Mouse (Mus musculus): ENCODE measurements around the gene Dpp6. TPM values are rescaled to one million over a fixed set of nuclear protein-coding genes. Genes with fewer than 3 reads are reported as not detected.

Gene Dpp6
- total and polyA plus RNA-seq, 3 experiments, result not detected

- H3K4me3 ChIP-seq (ENCODE audit: control insufficient read depth in 1 of 2, insufficient read depth in 1 of 2, low read depth in 2 of 2, low read length in 2 of 2), result no peak overlapping the region
- TF ChIP-seq E2F4 (IDR thresholded peaks at IDR 0.05; ENCODE audit: borderline replicate concordance, low read depth, low read length) (no peak), MAZ (IDR thresholded peaks at IDR 0.05; ENCODE audit: low read depth, low read length) (no peak), USF2 (IDR thresholded peaks at IDR 0.05; ENCODE audit: borderline replicate concordance in 1 of 2, insufficient read depth in 1 of 2, low read depth in 1 of 2, low read length in 2 of 2) (no peak), ELF1 (IDR thresholded peaks at IDR 0.05; ENCODE audit: low read depth, low read length) (no peak), HCFC1 (IDR thresholded peaks at IDR 0.05; ENCODE audit: low read depth, low read length) (no peak), EP300 (IDR thresholded peaks at IDR 0.05; ENCODE audit: low read depth in 1 of 2, low read length in 2 of 2) (no peak), TCF12 (IDR thresholded peaks at IDR 0.05; ENCODE audit: low read depth, low read length) (no peak), USF1 (IDR thresholded peaks at IDR 0.05; ENCODE audit: low read depth, low read length) (no peak), MAFK (IDR thresholded peaks at IDR 0.05; ENCODE audit: borderline replicate concordance, low read depth, low read length) (no peak)
- no peak overlapping the region for H3K27ac ChIP-seq (ENCODE audit: control insufficient read depth, low read depth, low read length)
- no peaks in the 10 kb centered on the region for H3K27me3 ChIP-seq (ENCODE audit: control insufficient read depth in 1 of 2, insufficient read depth in 2 of 2, low read length in 2 of 2)
- no peaks in the 10 kb centered on the region for H3K4me1 ChIP-seq (ENCODE audit: control insufficient read depth in 1 of 2, insufficient read depth in 2 of 2, low read length in 2 of 2)
- DNase-seq (ENCODE audit: low read depth, low spot score), result no peak
- H3K9me3 ChIP-seq (replicated peaks; ENCODE audit: insufficient read depth, low read length), result no peaks in the 10 kb centered on the region
- no peaks in the 10 kb centered on the region for H3K36me3 ChIP-seq (ENCODE audit: control insufficient read depth in 1 of 2, insufficient read depth in 2 of 2, low read length in 2 of 2)
- H3K9ac ChIP-seq (ENCODE audit: control insufficient read depth, low read depth, low read length, poor library complexity, severe bottlenecking), result no peak overlapping the region
- H3K79me2 ChIP-seq (ENCODE audit: control insufficient read depth, insufficient read depth, low read length, poor library complexity), result no peaks in the 10 kb centered on the region
These were observed 93.3 kb downstream of the Dpp6 start for GRCm38 (mm10) chr5:26910353-26910752.

GRCm38 (mm10) chr5:26911965-26912364 lies 95.0 kb downstream of the Dpp6 start:
- Histone ChIP-seq H3K27ac (ENCODE audit: control insufficient read depth, low read depth, low read length) (no peak overlapping the region), H3K4me3 (ENCODE audit: control insufficient read depth in 1 of 2, insufficient read depth in 1 of 2, low read depth in 2 of 2, low read length in 2 of 2) (no peak overlapping the region), H3K9ac (ENCODE audit: control insufficient read depth, low read depth, low read length, poor library complexity, severe bottlenecking) (no peak overlapping the region), H3K27me3 (ENCODE audit: control insufficient read depth in 1 of 2, insufficient read depth in 2 of 2, low read length in 2 of 2) (no peaks in the 10 kb centered on the region), H3K79me2 (ENCODE audit: control insufficient read depth, insufficient read depth, low read length, poor library complexity) (no peaks in the 10 kb centered on the region), H3K9me3 (replicated peaks; ENCODE audit: insufficient read depth, low read length) (no peaks in the 10 kb centered on the region), H3K4me1 (ENCODE audit: control insufficient read depth in 1 of 2, insufficient read depth in 2 of 2, low read length in 2 of 2) (no peaks in the 10 kb centered on the region), H3K36me3 (ENCODE audit: control insufficient read depth in 1 of 2, insufficient read depth in 2 of 2, low read length in 2 of 2) (no peaks in the 10 kb centered on the region)
- TF ChIP-seq ELF1 (IDR thresholded peaks at IDR 0.05; ENCODE audit: low read depth, low read length) (no peak), JUND (IDR thresholded peaks at IDR 0.05; ENCODE audit: low read depth, low read length) (no peak), MXI1 (IDR thresholded peaks at IDR 0.05; ENCODE audit: low read depth, low read length) (no peak), POLR2A (IDR thresholded peaks at IDR 0.05; ENCODE audit: control insufficient read depth in 1 of 2, insufficient read depth in 1 of 2, low read depth in 1 of 2, low read length in 2 of 2, poor library complexity in 1 of 2) (no peak), MYB (IDR thresholded peaks at IDR 0.05; ENCODE audit: low read depth, low read length) (no peak)
- no peak for DNase-seq (ENCODE audit: low read depth, low spot score)

GRCm38 (mm10) chr5:26918763-26919162 lies 101.8 kb downstream of the Dpp6 start:
- Histone ChIP-seq H3K9ac (ENCODE audit: control insufficient read depth, low read depth, low read length, poor library complexity, severe bottlenecking) (no peak overlapping the region), H3K4me1 (ENCODE audit: control insufficient read depth in 1 of 2, insufficient read depth in 2 of 2, low read length in 2 of 2) (no peaks in the 10 kb centered on the region), H3K36me3 (ENCODE audit: control insufficient read depth in 1 of 2, insufficient read depth in 2 of 2, low read length in 2 of 2) (no peaks in the 10 kb centered on the region), H3K4me3 (ENCODE audit: control insufficient read depth in 1 of 2, insufficient read depth in 1 of 2, low read depth in 2 of 2, low read length in 2 of 2) (no peak overlapping the region), H3K9me3 (replicated peaks; ENCODE audit: insufficient read depth, low read length) (no peaks in the 10 kb centered on the region), H3K27me3 (ENCODE audit: control insufficient read depth in 1 of 2, insufficient read depth in 2 of 2, low read length in 2 of 2) (no peaks in the 10 kb centered on the region), H3K79me2 (ENCODE audit: control insufficient read depth, insufficient read depth, low read length, poor library complexity) (no peaks in the 10 kb centered on the region), H3K27ac (ENCODE audit: control insufficient read depth, low read depth, low read length) (no peak overlapping the region)
- no peak for DNase-seq (ENCODE audit: low read depth, low spot score)
- TF ChIP-seq POLR2AphosphoS2 (IDR thresholded peaks at IDR 0.05; ENCODE audit: low read length), result no peak
- TF ChIP-seq CHD1 (IDR thresholded peaks at IDR 0.05; ENCODE audit: low read depth, low read length), result no peak
- TF ChIP-seq MYB (IDR thresholded peaks at IDR 0.05; ENCODE audit: low read depth, low read length), result no peak
- no peak for TF ChIP-seq EP300 (IDR thresholded peaks at IDR 0.05; ENCODE audit: low read depth in 1 of 2, low read length in 2 of 2)
- TF ChIP-seq CHD2 (IDR thresholded peaks at IDR 0.05; ENCODE audit: low read length), result no peak
- no peak for TF ChIP-seq GATA1 (IDR thresholded peaks at IDR 0.05; ENCODE audit: low read depth, low read length)
- TF ChIP-seq RAD21 (IDR thresholded peaks at IDR 0.05; ENCODE audit: low read depth, low read length), result no peak
- no peak for TF ChIP-seq ZNF384 (IDR thresholded peaks at IDR 0.05; ENCODE audit: low read depth, low read length)
- no peak for TF ChIP-seq SIN3A (IDR thresholded peaks at IDR 0.05; ENCODE audit: low read length)
- no peak for TF ChIP-seq TAL1 (IDR thresholded peaks at IDR 0.05; ENCODE audit: low read length)
- TF ChIP-seq SMC3 (IDR thresholded peaks at IDR 0.05; ENCODE audit: low read depth, low read length), result no peak
- TF ChIP-seq MEF2A (IDR thresholded peaks at IDR 0.05; ENCODE audit: extremely low read depth, insufficient replicate concordance, low read depth, low read length, poor library complexity, severe bottlenecking), result no peak
- no peak for TF ChIP-seq ZC3H11A (IDR thresholded peaks at IDR 0.05; ENCODE audit: low read depth, low read length)
- TF ChIP-seq MAFK (IDR thresholded peaks at IDR 0.05; ENCODE audit: borderline replicate concordance, low read depth, low read length), result no peak
- no peak for TF ChIP-seq TCF12 (IDR thresholded peaks at IDR 0.05; ENCODE audit: low read depth, low read length)
- no peak for TF ChIP-seq MXI1 (IDR thresholded peaks at IDR 0.05; ENCODE audit: low read depth, low read length)
- TF ChIP-seq TBP (IDR thresholded peaks at IDR 0.05; ENCODE audit: low read depth, low read length), result no peak
- no peak for TF ChIP-seq NRF1 (IDR thresholded peaks at IDR 0.05; ENCODE audit: insufficient read depth, low read depth, low read length, poor library complexity, severe bottlenecking)
- no peak for TF ChIP-seq USF2 (IDR thresholded peaks at IDR 0.05; ENCODE audit: borderline replicate concordance in 1 of 2, insufficient read depth in 1 of 2, low read depth in 1 of 2, low read length in 2 of 2)

All from MEL (cell line).